Mouse (Mus musculus): ENCODE results near the gene Lrch1. TPM values are rescaled to one million over a fixed set of nuclear protein-coding genes. Genes with fewer than 3 reads are reported as not detected.

The Lrch1 gene
- total RNA-seq, 1 experiment: 3.3 TPM

- Histone ChIP-seq H3K36me3 (ENCODE audit: control insufficient read depth, insufficient read depth, low read length, poor library complexity, severe bottlenecking) (no peaks in the 10 kb centered on the region), H3K4me3 (ENCODE audit: insufficient read depth in 1 of 2, low read depth in 1 of 2, low read length in 2 of 2, poor library complexity in 1 of 2, severe bottlenecking in 1 of 2) (no peak overlapping the region), H3K9me3 (ENCODE audit: control insufficient read depth, insufficient read depth, low read depth, low read length) (no peaks in the 10 kb centered on the region), H3K4me1 (ENCODE audit: control insufficient read depth in 2 of 2, insufficient read depth in 2 of 2, low read length in 2 of 2, poor library complexity in 1 of 2) (peaks cover 2 to 3% of the 10 kb centered on the region in 2 experiments; a peak in 2 of 4 replicates), H3K9ac (ENCODE audit: insufficient read depth, low read depth, low read length, poor library complexity, severe bottlenecking) (no peak overlapping the region), H3K27ac (ENCODE audit: insufficient read depth, low read depth, low read length, poor library complexity, severe bottlenecking) (no peak overlapping the region)
- in situ Hi-C loops (cut with MboI; ENCODE audit: low sequenced_read_pairs in 2 of 2, unreplicated experiment in 2 of 2): no loop called here
- TF ChIP-seq ZNF384 (IDR thresholded peaks at IDR 0.05; ENCODE audit: low read depth, low read length): no peak
- no peak for TF ChIP-seq MAFK (IDR thresholded peaks at IDR 0.05; ENCODE audit: insufficient read depth, low read depth, low read length)
- no peak for TF ChIP-seq HCFC1 (IDR thresholded peaks at IDR 0.05; ENCODE audit: borderline replicate concordance, insufficient read depth, low read length)
- no peak for TF ChIP-seq ZC3H11A (IDR thresholded peaks at IDR 0.05; ENCODE audit: borderline replicate concordance, low read depth, low read length)
- no peak for TF ChIP-seq CHD2 (IDR thresholded peaks at IDR 0.05; ENCODE audit: low read depth, low read length)
- no peak for DNase-seq (ENCODE audit: low read depth, low spot score)
Observed at GRCm38 (mm10) chr14:74972216-74972615, 24.5 kb upstream of the Lrch1 start.

GRCm38 (mm10) chr14:74963402-74963764, 15.7 kb upstream of the Lrch1 start:
- Histone ChIP-seq H3K9ac (ENCODE audit: insufficient read depth, low read depth, low read length, poor library complexity, severe bottlenecking) (no peak overlapping the region), H3K9me3 (ENCODE audit: control insufficient read depth, insufficient read depth, low read depth, low read length) (no peaks in the 10 kb centered on the region), H3K4me3 (ENCODE audit: insufficient read depth in 1 of 2, low read depth in 1 of 2, low read length in 2 of 2, poor library complexity in 1 of 2, severe bottlenecking in 1 of 2) (no peak overlapping the region), H3K36me3 (ENCODE audit: control insufficient read depth, insufficient read depth, low read length, poor library complexity, severe bottlenecking) (no peaks in the 10 kb centered on the region), H3K27ac (ENCODE audit: insufficient read depth, low read depth, low read length, poor library complexity, severe bottlenecking) (no peak overlapping the region), H3K4me1 (ENCODE audit: control insufficient read depth in 2 of 2, insufficient read depth in 2 of 2, low read length in 2 of 2, poor library complexity in 1 of 2) (no peaks in the 10 kb centered on the region)
- TF ChIP-seq ZC3H11A (IDR thresholded peaks at IDR 0.05; ENCODE audit: borderline replicate concordance, low read depth, low read length) (no peak), ZNF384 (IDR thresholded peaks at IDR 0.05; ENCODE audit: low read depth, low read length) (no peak), CHD2 (IDR thresholded peaks at IDR 0.05; ENCODE audit: low read depth, low read length) (no peak), MAFK (IDR thresholded peaks at IDR 0.05; ENCODE audit: insufficient read depth, low read depth, low read length) (no peak), HCFC1 (IDR thresholded peaks at IDR 0.05; ENCODE audit: borderline replicate concordance, insufficient read depth, low read length) (no peak)
- in situ Hi-C loops (cut with MboI; ENCODE audit: low sequenced_read_pairs in 2 of 2, unreplicated experiment in 2 of 2): no loop called here
- DNase-seq (ENCODE audit: low read depth, low spot score): no peak

- H3K9me3 ChIP-seq (ENCODE audit: control insufficient read depth, insufficient read depth, low read depth, low read length): no peaks in the 10 kb centered on the region
- no peak overlapping the region for H3K4me3 ChIP-seq (ENCODE audit: insufficient read depth in 1 of 2, low read depth in 1 of 2, low read length in 2 of 2, poor library complexity in 1 of 2, severe bottlenecking in 1 of 2)
- no peaks in the 10 kb centered on the region for H3K36me3 ChIP-seq (ENCODE audit: control insufficient read depth, insufficient read depth, low read length, poor library complexity, severe bottlenecking)
- no peak for TF ChIP-seq HCFC1 (IDR thresholded peaks at IDR 0.05; ENCODE audit: borderline replicate concordance, insufficient read depth, low read length)
- TF ChIP-seq CHD2 (IDR thresholded peaks at IDR 0.05; ENCODE audit: low read depth, low read length): no peak
- TF ChIP-seq ZNF384 (IDR thresholded peaks at IDR 0.05; ENCODE audit: low read depth, low read length): no peak
- TF ChIP-seq ZC3H11A (IDR thresholded peaks at IDR 0.05; ENCODE audit: borderline replicate concordance, low read depth, low read length): no peak
- no peak for TF ChIP-seq MAFK (IDR thresholded peaks at IDR 0.05; ENCODE audit: insufficient read depth, low read depth, low read length)
- in situ Hi-C loops (cut with MboI; ENCODE audit: low sequenced_read_pairs in 2 of 2, unreplicated experiment in 2 of 2): no loop called here
- no peak overlapping the region for H3K9ac ChIP-seq (ENCODE audit: insufficient read depth, low read depth, low read length, poor library complexity, severe bottlenecking)
- no peaks in the 10 kb centered on the region for H3K4me1 ChIP-seq (ENCODE audit: control insufficient read depth in 2 of 2, insufficient read depth in 2 of 2, low read length in 2 of 2, poor library complexity in 1 of 2)
- DNase-seq (ENCODE audit: low read depth, low spot score): no peak
- H3K27ac ChIP-seq (ENCODE audit: insufficient read depth, low read depth, low read length, poor library complexity, severe bottlenecking): no peak overlapping the region
Observed at GRCm38 (mm10) chr14:74962713-74963401, 15.2 kb upstream of the Lrch1 start.

- Histone ChIP-seq H3K9me3 (ENCODE audit: control insufficient read depth, insufficient read depth, low read depth, low read length) (no peaks in the 10 kb centered on the region), H3K4me3 (ENCODE audit: insufficient read depth in 1 of 2, low read depth in 1 of 2, low read length in 2 of 2, poor library complexity in 1 of 2, severe bottlenecking in 1 of 2) (no peak overlapping the region), H3K4me1 (ENCODE audit: control insufficient read depth in 2 of 2, insufficient read depth in 2 of 2, low read length in 2 of 2, poor library complexity in 1 of 2) (no peaks in the 10 kb centered on the region), H3K36me3 (ENCODE audit: control insufficient read depth, insufficient read depth, low read length, poor library complexity, severe bottlenecking) (no peaks in the 10 kb centered on the region), H3K9ac (ENCODE audit: insufficient read depth, low read depth, low read length, poor library complexity, severe bottlenecking) (no peak overlapping the region), H3K27ac (ENCODE audit: insufficient read depth, low read depth, low read length, poor library complexity, severe bottlenecking) (no peak overlapping the region)
- DNase-seq (ENCODE audit: low read depth, low spot score): no peak
- in situ Hi-C loops (cut with MboI; ENCODE audit: low sequenced_read_pairs in 2 of 2, unreplicated experiment in 2 of 2): no loop called here
- TF ChIP-seq ZC3H11A (IDR thresholded peaks at IDR 0.05; ENCODE audit: borderline replicate concordance, low read depth, low read length): no peak
- 0 out of 2 replicates have a peak, but pooled peaks have one; percentile 55 for TF ChIP-seq ZNF384 (IDR thresholded peaks at IDR 0.05; ENCODE audit: low read depth, low read length)
Observed at GRCm38 (mm10) chr14:74960568-74960967, 12.9 kb upstream of the Lrch1 start.

GRCm38 (mm10) chr14:74956702-74957101, 9.0 kb upstream of the Lrch1 start:
- Histone ChIP-seq H3K9ac (ENCODE audit: insufficient read depth, low read depth, low read length, poor library complexity, severe bottlenecking) (no peak overlapping the region), H3K36me3 (ENCODE audit: control insufficient read depth, insufficient read depth, low read length, poor library complexity, severe bottlenecking) (no peaks in the 10 kb centered on the region), H3K9me3 (ENCODE audit: control insufficient read depth, insufficient read depth, low read depth, low read length) (no peaks in the 10 kb centered on the region), H3K4me1 (ENCODE audit: control insufficient read depth in 2 of 2, insufficient read depth in 2 of 2, low read length in 2 of 2, poor library complexity in 1 of 2) (no peaks in the 10 kb centered on the region), H3K4me3 (ENCODE audit: insufficient read depth in 1 of 2, low read depth in 1 of 2, low read length in 2 of 2, poor library complexity in 1 of 2, severe bottlenecking in 1 of 2) (no peak overlapping the region), H3K27ac (ENCODE audit: insufficient read depth, low read depth, low read length, poor library complexity, severe bottlenecking) (no peak overlapping the region)
- in situ Hi-C loops (cut with MboI; ENCODE audit: low sequenced_read_pairs in 2 of 2, unreplicated experiment in 2 of 2): no loop called here
- TF ChIP-seq ZNF384 (IDR thresholded peaks at IDR 0.05; ENCODE audit: low read depth, low read length) (no peak), ZC3H11A (IDR thresholded peaks at IDR 0.05; ENCODE audit: borderline replicate concordance, low read depth, low read length) (no peak), CHD2 (IDR thresholded peaks at IDR 0.05; ENCODE audit: low read depth, low read length) (no peak), HCFC1 (IDR thresholded peaks at IDR 0.05; ENCODE audit: borderline replicate concordance, insufficient read depth, low read length) (no peak), MAFK (IDR thresholded peaks at IDR 0.05; ENCODE audit: insufficient read depth, low read depth, low read length) (no peak)
- DNase-seq (ENCODE audit: low read depth, low spot score): no peak

Measured in ES-E14 (cell line).